Mouse (Mus musculus) brain, embryonic 18.5 days (tissue): ENCODE results near the gene Ceacam12.
"Not testable (repeated sequence)": the region's sequence is repeated elsewhere in the genome, so short reads cannot be mapped to it uniquely, and the experiment has no call there.

Source experiments
- DNase-seq: peaks from one replicate; pipeline ENCODE4 v3.0.0-alpha.2; 2012; ENCODE audit warnings: low read depth, low spot score

Ceacam12 gene

DNA sequence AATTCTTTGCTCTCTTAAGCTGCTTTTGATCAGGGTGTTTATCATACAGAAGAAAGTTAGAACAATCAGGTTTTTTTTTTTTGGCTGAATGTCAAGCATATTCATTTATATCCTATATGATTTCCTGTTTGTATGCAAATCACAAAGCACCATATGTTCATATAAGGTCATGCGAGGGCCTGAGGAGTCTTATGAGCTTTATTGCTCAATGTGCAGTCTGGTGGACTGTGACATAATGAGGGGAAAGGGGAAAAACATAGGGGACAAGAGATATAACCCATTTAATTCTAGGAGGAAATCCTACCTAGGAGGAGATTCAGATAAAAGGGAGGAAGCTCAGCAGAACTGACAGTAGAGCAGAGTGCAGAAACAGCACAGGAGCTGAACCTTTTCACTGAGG lies at the start of gene Ceacam12:
Ceacam12 (plus strand) TSS at position 301 of the 400 bp plus-strand sequence.
- DNase-seq = no peak

DNA sequence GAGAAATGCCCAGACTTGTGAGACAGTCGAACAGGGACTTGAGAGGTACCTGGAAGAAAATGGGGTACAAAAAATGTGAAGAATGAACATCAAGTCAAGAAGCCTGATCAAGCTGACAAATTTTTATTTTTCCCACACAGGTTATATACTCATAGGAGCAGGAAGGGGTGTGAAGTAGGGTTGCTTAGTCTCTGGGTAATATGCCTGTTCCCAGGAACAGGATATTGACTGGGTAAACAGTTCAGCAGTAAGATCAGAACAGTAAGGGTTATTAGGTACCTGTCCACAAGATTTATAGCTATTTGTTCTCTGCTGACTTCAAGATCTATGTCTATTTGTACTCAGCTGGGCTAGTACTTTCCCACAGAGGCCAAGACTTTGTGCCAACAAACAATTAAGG lies 8.1 kb downstream of the Ceacam12 start:
- not testable (repeated sequence) for DNase-seq

DNA sequence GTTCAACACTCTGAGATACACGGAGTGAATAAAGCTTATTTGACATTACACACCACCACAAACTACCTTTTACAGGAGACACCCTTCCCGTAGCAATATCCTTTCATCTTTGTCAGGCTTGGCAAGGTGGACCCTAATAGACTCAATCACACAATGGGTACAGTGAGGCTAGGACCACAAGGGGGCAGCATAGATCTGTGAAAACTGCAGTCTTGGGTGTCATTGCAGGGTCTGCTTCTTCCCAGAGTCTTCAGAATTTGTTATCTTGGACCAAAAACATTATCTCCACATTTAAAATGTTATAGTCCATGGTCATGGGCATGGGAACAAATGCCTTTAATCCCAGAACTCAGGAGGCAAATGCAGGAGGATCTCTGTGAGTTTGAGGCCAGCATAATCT lies 35.1 kb downstream of the Ceacam12 start:
- DNase-seq = no peak
